ENCODE assay signal across 9 mouse cellular contexts in the genomic region with DNA sequence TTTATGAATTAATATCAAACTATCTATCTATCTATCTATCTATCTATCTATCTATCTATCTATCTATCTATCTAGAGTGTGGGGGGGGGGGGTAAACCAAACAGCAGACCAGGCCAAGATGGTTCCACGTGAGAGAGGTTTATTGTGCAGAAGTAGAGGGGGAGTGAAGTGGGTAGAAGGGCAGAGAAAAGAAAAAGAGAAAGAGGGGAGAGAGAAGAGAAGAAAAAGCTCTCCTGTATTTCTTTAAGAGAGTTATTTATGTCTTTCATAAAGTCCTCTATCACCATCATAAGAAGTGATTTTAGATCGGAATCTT. TPM values are rescaled to one million over a fixed set of nuclear protein-coding genes. Genes with fewer than 3 reads are reported as not detected.
DNase-seq lines count a peak whose midpoint lies in the region; ATAC-seq lines count a peak whose summit lies in the region.
"Had no signal": no experiment of that assay in that cellular context is flagged by ENCODE, and none has a peak within 500 bp of the region (broad histone marks: within the 10 kb centered on the region; RNA-seq: fewer than 3 reads in every experiment).

No protein-coding gene starts in this region.

- H3K4me2 ChIP-seq in lung, embryonic 16.5 days (ENCODE audit: low read depth, low read length), result peak overlapping the region; percentile 66
- H3K4me2 ChIP-seq in forebrain, embryonic 16.5 days (ENCODE audit: low read length), result peak overlapping the region; percentile 60
- peak overlapping the region; percentile 68 for H3K4me2 ChIP-seq in limb, embryonic 13.5 days (replicated peaks)
- peak overlapping the region; percentile 65 for H3K4me2 ChIP-seq in neural tube, embryonic 15.5 days

- peaks cover 8% of the 10 kb centered on the region for H3K4me1 ChIP-seq in lung, embryonic 16.5 days (replicated peaks; ENCODE audit: control insufficient read depth, insufficient read depth, low read length)
- peaks cover 11% of the 10 kb centered on the region for H3K4me1 ChIP-seq in forebrain, embryonic 16.5 days (replicated peaks; ENCODE audit: control insufficient read depth, insufficient read depth, low read length)
- H3K4me1 ChIP-seq in limb, embryonic 13.5 days, result no peaks in the 10 kb centered on the region
- peaks cover 9% of the 10 kb centered on the region for H3K4me1 ChIP-seq in neural tube, embryonic 15.5 days

- H3K9me3 ChIP-seq in lung, embryonic 16.5 days (ENCODE audit: control insufficient read depth, low read length), result no peaks in the 10 kb centered on the region
- H3K9me3 ChIP-seq in forebrain, embryonic 16.5 days (ENCODE audit: control insufficient read depth, low read length), result no peaks in the 10 kb centered on the region
- H3K9me3 ChIP-seq in limb, embryonic 13.5 days, result no peaks in the 10 kb centered on the region
- H3K9me3 ChIP-seq in neural tube, embryonic 15.5 days (replicated peaks), result no peaks in the 10 kb centered on the region

- no peaks in the 10 kb centered on the region for H3K36me3 ChIP-seq in lung, embryonic 16.5 days (ENCODE audit: control insufficient read depth, insufficient read depth, low read length)
- no peaks in the 10 kb centered on the region for H3K36me3 ChIP-seq in forebrain, embryonic 16.5 days (ENCODE audit: control insufficient read depth, insufficient read depth)
- no peaks in the 10 kb centered on the region for H3K36me3 ChIP-seq in limb, embryonic 13.5 days
- no peaks in the 10 kb centered on the region for H3K36me3 ChIP-seq in neural tube, embryonic 15.5 days

- 54% methylated on average over 2 of the region's 2 CpGs for WGBS in lung, embryonic 16.5 days
- 48% methylated on average over 2 of the region's 2 CpGs for WGBS in forebrain, embryonic 16.5 days
- 54% methylated on average over 2 of the region's 2 CpGs for WGBS in limb, embryonic 13.5 days
- 41% methylated on average over 2 of the region's 2 CpGs for WGBS in neural tube, embryonic 15.5 days

- no peak overlapping the region for H3K27ac ChIP-seq in lung, embryonic 16.5 days (ENCODE audit: low read length)
- no peak overlapping the region for H3K27ac ChIP-seq in forebrain, embryonic 16.5 days (ENCODE audit: low read length)
- no peak overlapping the region for H3K27ac ChIP-seq in limb, embryonic 13.5 days
- H3K27ac ChIP-seq in neural tube, embryonic 15.5 days (replicated peaks), result peak overlapping the region; percentile 72; the same call in 1 of the 2 replicates

- H3K4me3 ChIP-seq in lung, embryonic 16.5 days (ENCODE audit: low read length), result no peak overlapping the region
- H3K4me3 ChIP-seq in forebrain, embryonic 16.5 days (replicated peaks; ENCODE audit: low read length), result peak overlapping the region; percentile 42
- H3K4me3 ChIP-seq in limb, embryonic 13.5 days, result peak overlapping the region; percentile 41
- H3K4me3 ChIP-seq in neural tube, embryonic 15.5 days (replicated peaks), result peak overlapping the region; percentile 38

- no peaks in the 10 kb centered on the region for H3K27me3 ChIP-seq in lung, embryonic 16.5 days (ENCODE audit: control insufficient read depth, insufficient read depth, low read depth, low read length)
- no peaks in the 10 kb centered on the region for H3K27me3 ChIP-seq in forebrain, embryonic 16.5 days (replicated peaks; ENCODE audit: control insufficient read depth, insufficient read depth, low read length)
- no peaks in the 10 kb centered on the region for H3K27me3 ChIP-seq in limb, embryonic 13.5 days
- no peaks in the 10 kb centered on the region for H3K27me3 ChIP-seq in neural tube, embryonic 15.5 days (replicated peaks)

- no peak overlapping the region for H3K9ac ChIP-seq in lung, embryonic 16.5 days (ENCODE audit: low read length)
- peak overlapping the region; percentile 65 for H3K9ac ChIP-seq in forebrain, embryonic 16.5 days (replicated peaks; ENCODE audit: low read depth, low read length)
- H3K9ac ChIP-seq in limb, embryonic 13.5 days, result peak overlapping the region; percentile 61
- peak overlapping the region; percentile 41; the same call in 1 of the 2 replicates for H3K9ac ChIP-seq in neural tube, embryonic 15.5 days (replicated peaks)

- no peak for DNase-seq in lung, postnatal 10 days
- DNase-seq in gastrocnemius, postnatal 10 days, result no peak
- no peak for DNase-seq in cerebellum, postnatal 36 days

- ATAC-seq in lung, embryonic 16.5 days (ENCODE audit: low read depth), result no peak
- peak; percentile 31 for ATAC-seq in forebrain, embryonic 16.5 days
- ATAC-seq in limb, embryonic 13.5 days (ENCODE audit: low FRiP score, low read depth), result no peak
- peak; percentile 52; the same call in 1 of the 2 replicates for ATAC-seq in neural tube, embryonic 15.5 days (ENCODE audit: low FRiP score)
- ATAC-seq in cerebellum, adult (ENCODE audit: insufficient number of reproducible peaks, low FRiP score, low TSS enrichment), result no peak
- ATAC-seq: Patski had no signal

RNA-seq across cellular contexts. Expression of gene Gm6685, which starts 26.2 kb away (rescaled TPM):
- polyA plus RNA-seq in lung, embryonic 16.5 days (2015; fragmentation: Nextera tagmentation; extraction: Ambion mirVana), result 0.34 and 0.41 TPM in 2 replicates
- not detected in 2 replicates for polyA plus RNA-seq in forebrain, embryonic 16.5 days (2015; fragmentation: Nextera tagmentation; extraction: Ambion mirVana)
- 0.28 and 0.51 TPM in 2 replicates for polyA plus RNA-seq in limb, embryonic 13.5 days (2015; fragmentation: Nextera tagmentation; extraction: Ambion mirVana)
- 0.27 TPM in 1 of 2 replicates, not detected in the other for polyA plus RNA-seq in neural tube, embryonic 15.5 days (2015; fragmentation: Nextera tagmentation; extraction: Ambion mirVana)
- 1 to 10 TPM; 3.0 to 3.5 TPM for total RNA-seq in gastrocnemius, postnatal 10 days (2021)

Comparison
In these comparisons a context has a peak if more than half of its experiments do, and no peak if none do; other contexts are left out.
1. ATAC-seq: peak in forebrain, embryonic 16.5 days (single experiment) and neural tube, embryonic 15.5 days (single experiment); none in lung, embryonic 16.5 days (single experiment), limb, embryonic 13.5 days (single experiment) and cerebellum, adult (single experiment).
2. Peak in every context shown above with its lines, with median percentiles within 50 percentile points of each other: H3K4me2 ChIP-seq.